Mouse (Mus musculus) limb, embryonic 13.5 days (tissue): ENCODE data around the gene Sdad1. TPM values are rescaled to one million over a fixed set of nuclear protein-coding genes. Genes with fewer than 3 reads are reported as not detected.
"Not testable (repeated sequence)": the region's sequence is repeated elsewhere in the genome, so short reads cannot be mapped to it uniquely, and the experiment has no call there.

Source experiments
- ATAC-seq: fragments of 200-750 bp; cut with Nextera tagmentation; 2 replicates; pipeline ENCODE4 v1.8.0; 2017; ENCODE audit warnings: low read depth, moderate number of reproducible peaks, moderate TSS enrichment; ENCODE audit not compliant: low FRiP score
- H3K27ac ChIP-seq: fragments of 300-500 bp; sonication (generic); 2 replicates; pipeline ENCODE4 v1.5.1; 2015; ENCODE audit warnings: inconsistent platforms, mild to moderate bottlenecking, moderate library complexity
- H3K27me3 ChIP-seq: fragments of 300-500 bp; sonication (generic); 2 replicates; pipeline ENCODE4 v1.6.1; 2015; ENCODE audit warnings: mild to moderate bottlenecking, inconsistent platforms
- H3K36me3 ChIP-seq: fragments of 300-500 bp; sonication (generic); 2 replicates; pipeline ENCODE4 v1.6.1; 2015; ENCODE audit warnings: inconsistent platforms, mild to moderate bottlenecking, moderate library complexity
- H3K4me1 ChIP-seq: fragments of 300-500 bp; sonication (generic); 2 replicates; pipeline ENCODE4 v1.6.1; 2015; ENCODE audit warnings: inconsistent platforms
- H3K4me2 ChIP-seq: fragments of 300-500 bp; sonication (generic); replicated peaks from 2 replicates; pipeline ENCODE4 v1.6.1; 2015; ENCODE audit warnings: inconsistent platforms, mild to moderate bottlenecking, moderate library complexity
- H3K4me3 ChIP-seq: fragments of 300-500 bp; sonication (generic); 2 replicates; pipeline ENCODE4 v1.5.1; 2015; ENCODE audit warnings: moderate library complexity, mild to moderate bottlenecking, inconsistent platforms
- H3K9ac ChIP-seq: fragments of 300-500 bp; sonication (generic); 2 replicates; pipeline ENCODE4 v1.6.1; 2015; ENCODE audit warnings: mild to moderate bottlenecking, inconsistent platforms
- H3K9me3 ChIP-seq: fragments of 300-500 bp; sonication (generic); 2 replicates; pipeline ENCODE4 v1.6.1; 2016; ENCODE audit warnings: inconsistent platforms
- WGBS: fragments of 180-500 bp; shearing (Covaris S2); methylation state at CpG from one replicate; pipeline ENCODE4 v1.1.7; 2015; 5-methylcytosine and 5-hydroxymethylcytosine counted together
- polyA plus RNA-seq: library from polyadenylated mRNA; unstranded; fragments of >200 nt; fragmentation: Nextera tagmentation; extraction: Ambion mirVana; gene quantifications from 2 replicates; pipeline ENCODE4 v1.2.1, GENCODE M21; 2015

Sdad1 gene
- polyA plus RNA-seq = 46.5 and 48.4 TPM in 2 replicates

GRCm38 (mm10) chr5:92309681-92310511 lies at the start of gene Sdad1:
Gene Sdad1 (minus strand): TSS chr5:92310479.
- peaks cover 17% of the 10 kb centered on the region for H3K4me1 ChIP-seq
- H3K9me3 ChIP-seq = no peaks in the 10 kb centered on the region
- peak within 1 kb of the TSS; percentile 81 for H3K4me3 ChIP-seq
- 2% methylated on average over 41 of the region's 41 CpGs for WGBS
- H3K4me2 ChIP-seq = peak within 1 kb of the TSS; percentile 78
- H3K36me3 ChIP-seq = peaks cover 21% of the 10 kb centered on the region
- no peaks in the 10 kb centered on the region for H3K27me3 ChIP-seq
- H3K9ac ChIP-seq = peak within 1 kb of the TSS; percentile 77
- H3K27ac ChIP-seq = 0 out of 2 replicates have a peak within 1 kb of the TSS, but pooled peaks have one; percentile 18
- ATAC-seq = peak; percentile 94

DNA sequence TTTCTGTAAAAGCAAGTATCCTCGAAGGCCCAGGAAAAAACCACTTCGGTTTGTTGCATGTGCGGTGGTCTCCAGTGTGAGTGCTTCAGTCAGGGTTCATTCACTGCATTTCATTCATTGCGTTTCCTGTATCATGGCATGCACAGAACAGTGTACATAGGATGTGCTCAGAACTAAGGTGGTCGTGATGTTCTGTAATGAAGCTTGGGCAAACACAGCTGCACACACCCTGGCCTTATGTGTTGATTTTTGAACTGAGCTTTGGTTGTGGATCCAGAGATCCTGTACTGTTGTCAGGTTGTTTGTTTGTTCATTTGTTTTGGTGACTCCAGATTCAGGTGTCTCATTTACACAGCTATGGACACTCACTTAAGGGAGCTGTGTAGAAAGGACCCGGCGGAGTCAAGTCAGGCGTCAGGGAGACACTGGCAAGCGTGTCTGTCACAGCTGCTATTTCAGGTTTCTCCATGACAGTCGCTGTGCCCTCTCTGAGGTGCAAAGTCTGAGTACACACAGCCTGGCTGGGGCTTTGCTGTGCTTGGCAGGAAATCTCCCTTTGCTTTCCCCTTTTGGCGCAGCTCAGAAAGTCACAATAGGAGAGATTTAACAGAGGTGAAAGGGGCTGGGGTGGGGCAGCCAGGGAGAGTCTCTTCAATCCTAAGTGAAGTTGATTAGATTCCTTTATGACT lies 48.6 kb upstream of the Sdad1 start:
- 84% methylated on average over 11 of the region's 11 CpGs for WGBS
- ATAC-seq = no peak
- no peak overlapping the region for H3K9ac ChIP-seq
- H3K27ac ChIP-seq = no peak overlapping the region
- no peak overlapping the region for H3K4me3 ChIP-seq
- no peaks in the 10 kb centered on the region for H3K9me3 ChIP-seq
- no peak overlapping the region for H3K4me2 ChIP-seq
- H3K27me3 ChIP-seq = no peaks in the 10 kb centered on the region
- no peaks in the 10 kb centered on the region for H3K36me3 ChIP-seq
- no peaks in the 10 kb centered on the region for H3K4me1 ChIP-seq

- H3K9me3 ChIP-seq = no peaks in the 10 kb centered on the region
- H3K4me3 ChIP-seq = no peak overlapping the region
- H3K27ac ChIP-seq = no peak overlapping the region
- H3K4me2 ChIP-seq = no peak overlapping the region
- ATAC-seq = peak; percentile 61
- H3K9ac ChIP-seq = no peak overlapping the region
- no peaks in the 10 kb centered on the region for H3K27me3 ChIP-seq
- H3K4me1 ChIP-seq = peaks cover 5% of the 10 kb centered on the region; the same call in 1 of the 2 replicates
- H3K36me3 ChIP-seq = no peaks in the 10 kb centered on the region
- WGBS = 33% methylated on average over 11 of the region's 12 CpGs
Measured at GRCm38 (mm10) chr5:92358033-92358432, 47.8 kb upstream of the Sdad1 start.

DNA sequence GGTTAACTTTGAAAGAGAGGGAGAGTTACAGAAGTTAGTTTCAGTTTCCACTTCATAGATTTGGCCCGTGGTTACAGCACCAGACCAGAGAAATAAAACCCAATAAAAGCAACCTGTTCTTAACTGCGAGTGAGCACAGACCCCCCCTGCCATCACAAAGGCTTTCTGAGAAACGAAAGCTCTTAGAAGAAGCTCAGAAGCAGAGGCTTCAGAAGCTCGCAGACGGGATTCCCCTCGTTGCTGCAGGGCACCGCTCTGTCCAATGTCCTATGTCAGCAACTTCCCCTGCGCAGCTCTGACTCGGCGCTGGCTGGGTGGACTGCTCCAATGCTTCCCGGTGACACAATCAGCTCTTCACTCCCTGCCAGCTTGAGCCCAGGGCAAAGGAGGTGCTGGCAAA lies 43.2 kb upstream of the Sdad1 start:
- Histone ChIP-seq H3K9me3 (no peaks in the 10 kb centered on the region), H3K27ac (no peak overlapping the region), H3K27me3 (peaks cover under 1% of the 10 kb centered on the region), H3K4me1 (peaks cover 13% of the 10 kb centered on the region), H3K4me2 (peak overlapping the region; percentile 48), H3K36me3 (no peaks in the 10 kb centered on the region), H3K4me3 (peak overlapping the region; percentile 21), H3K9ac (no peak overlapping the region)
- ATAC-seq = no peak
- 43% methylated on average over 11 of the region's 11 CpGs for WGBS

- not testable (repeated sequence) for H3K4me2 ChIP-seq, H3K9ac ChIP-seq, H3K27me3 ChIP-seq, H3K4me3 ChIP-seq, H3K36me3 ChIP-seq, H3K9me3 ChIP-seq, H3K27ac ChIP-seq, ATAC-seq
- peaks cover 16% of the 10 kb centered on the region for H3K4me1 ChIP-seq
- WGBS = 71% methylated on average over 4 of the region's 4 CpGs
Measured at GRCm38 (mm10) chr5:92352716-92353115, 42.4 kb upstream of the Sdad1 start.

DNA sequence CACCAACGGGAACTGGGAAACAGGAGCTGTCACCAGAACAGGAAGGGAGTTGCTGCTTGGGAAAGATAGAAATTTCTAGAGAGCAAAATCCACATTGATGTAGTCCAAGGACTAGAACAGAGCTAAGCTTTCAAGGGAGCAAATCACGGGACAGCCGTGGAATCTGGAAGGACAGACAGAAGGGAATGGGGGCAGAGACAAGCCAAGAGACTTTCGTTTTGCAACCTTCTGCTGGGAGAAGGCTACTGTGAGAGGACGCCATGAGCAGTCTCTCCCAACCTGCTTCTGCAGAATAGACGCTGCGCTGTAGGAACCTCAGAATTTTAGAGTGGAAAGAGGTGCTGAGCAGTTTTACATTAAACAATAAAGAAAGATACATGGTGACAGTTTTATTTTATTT lies 39.5 kb upstream of the Sdad1 start:
- ATAC-seq = no peak
- Histone ChIP-seq H3K4me2 (no peak overlapping the region), H3K27ac (no peak overlapping the region), H3K36me3 (no peaks in the 10 kb centered on the region), H3K4me3 (no peak overlapping the region), H3K4me1 (peaks cover 16% of the 10 kb centered on the region), H3K27me3 (peaks cover 9% of the 10 kb centered on the region), H3K9ac (no peak overlapping the region), H3K9me3 (no peaks in the 10 kb centered on the region)
- 82% methylated on average over 7 of the region's 7 CpGs for WGBS

- Histone ChIP-seq H3K36me3 (no peaks in the 10 kb centered on the region), H3K27ac (no peak within 1 kb of the TSS), H3K4me3 (peak within 1 kb of the TSS; percentile 29), H3K9me3 (no peaks in the 10 kb centered on the region), H3K4me2 (peak within 1 kb of the TSS; percentile 61), H3K27me3 (peaks cover 9% of the 10 kb centered on the region), H3K9ac (no peak within 1 kb of the TSS), H3K4me1 (peaks cover 16% of the 10 kb centered on the region)
- ATAC-seq = no peak
- 16% methylated on average over 14 of the region's 14 CpGs for WGBS
Measured at GRCm38 (mm10) chr5:92348794-92349413, 38.6 kb upstream of the Sdad1 start, which contains the start of gene Cxcl10. Gene Cxcl10 (minus strand): TSS chr5:92348889.

DNA sequence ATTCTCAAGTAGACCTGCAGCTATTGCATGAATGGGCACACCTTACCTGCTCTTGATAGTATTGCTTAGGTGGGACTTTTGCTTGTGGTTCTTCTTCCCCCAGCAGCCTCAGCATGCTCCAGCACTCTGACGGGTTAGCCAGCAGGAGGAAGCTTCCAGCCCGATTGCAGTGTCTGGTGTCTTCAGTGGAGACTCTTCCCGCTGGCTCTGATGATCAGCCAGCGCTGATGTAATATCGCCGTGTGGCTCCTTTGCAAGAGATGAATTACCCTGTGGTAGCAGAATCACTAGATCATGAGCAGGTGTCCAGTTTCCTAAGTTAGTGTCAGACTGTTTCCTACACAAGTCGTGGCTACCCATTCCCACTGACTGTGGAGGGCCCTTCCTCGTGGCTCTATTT lies 34.7 kb upstream of the Sdad1 start:
- H3K9ac ChIP-seq = no peak overlapping the region
- H3K4me1 ChIP-seq = peaks cover 11% of the 10 kb centered on the region; the same call in 1 of the 2 replicates
- no peak overlapping the region for H3K4me3 ChIP-seq
- H3K36me3 ChIP-seq = no peaks in the 10 kb centered on the region
- H3K4me2 ChIP-seq = no peak overlapping the region
- peaks cover 9% of the 10 kb centered on the region for H3K27me3 ChIP-seq
- no peaks in the 10 kb centered on the region for H3K9me3 ChIP-seq
- no peak for ATAC-seq
- no peak overlapping the region for H3K27ac ChIP-seq
- WGBS = 81% methylated on average over 8 of the region's 8 CpGs

DNA sequence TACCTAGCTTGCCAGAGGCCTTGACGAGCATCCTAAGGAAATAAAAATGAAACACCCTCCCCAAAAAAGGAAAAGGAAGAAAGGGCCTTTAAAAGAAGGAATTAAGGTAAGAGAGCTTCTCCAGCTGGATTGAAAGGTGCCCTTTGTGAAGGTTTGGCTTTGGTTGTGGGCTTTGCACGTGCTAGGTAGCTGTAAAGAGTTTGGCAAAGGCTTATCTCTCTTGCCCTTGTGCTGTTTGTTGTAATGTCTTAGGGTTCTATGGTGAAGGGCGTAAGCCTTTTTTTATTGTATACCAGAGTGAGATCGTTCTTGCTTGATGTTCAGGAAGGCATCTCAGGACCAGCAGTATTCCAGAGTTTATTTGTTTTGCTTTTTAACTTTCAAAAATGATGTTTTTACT lies 30.3 kb upstream of the Sdad1 start:
- Histone ChIP-seq H3K4me3 (no peak overlapping the region), H3K27me3 (no peaks in the 10 kb centered on the region), H3K4me1 (no peaks in the 10 kb centered on the region), H3K36me3 (no peaks in the 10 kb centered on the region), H3K4me2 (no peak overlapping the region), H3K9me3 (no peaks in the 10 kb centered on the region), H3K9ac (no peak overlapping the region), H3K27ac (no peak overlapping the region)
- WGBS = 64% methylated on average over 4 of the region's 4 CpGs
- ATAC-seq = no peak

GRCm38 (mm10) chr5:92336743-92337142 lies 26.5 kb upstream of the Sdad1 start:
- Histone ChIP-seq H3K9ac (no peak overlapping the region), H3K27me3 (no peaks in the 10 kb centered on the region), H3K4me3 (no peak overlapping the region), H3K36me3 (no peaks in the 10 kb centered on the region), H3K4me1 (peaks cover 3% of the 10 kb centered on the region), H3K27ac (no peak overlapping the region), H3K4me2 (no peak overlapping the region), H3K9me3 (no peaks in the 10 kb centered on the region)
- ATAC-seq = no peak
- WGBS = 80% methylated on average over 3 of the region's 3 CpGs

DNA sequence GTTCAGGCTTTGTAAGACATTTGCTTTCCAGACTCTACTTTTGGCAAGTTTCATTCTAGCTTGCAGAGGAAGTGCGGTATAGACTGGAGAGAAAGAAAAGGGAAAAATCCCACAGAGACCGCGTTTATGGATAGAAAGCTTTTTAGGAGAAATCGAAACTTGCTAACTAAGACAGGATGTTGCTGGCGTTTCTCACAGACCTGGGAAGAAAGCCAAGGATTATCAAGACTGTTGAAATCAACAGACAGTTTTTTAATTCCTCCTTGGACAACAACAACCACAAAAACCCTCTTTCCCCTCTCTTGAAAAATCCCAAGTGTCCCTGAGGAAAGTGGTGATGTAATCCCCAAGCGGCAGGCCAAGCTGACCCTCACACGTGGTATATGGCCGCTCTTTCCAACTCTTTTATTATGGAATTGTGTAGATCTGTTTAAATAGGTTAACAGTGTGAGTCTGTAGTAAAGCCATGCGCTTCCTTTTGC lies 22.1 kb upstream of the Sdad1 start:
- ATAC-seq = peak; percentile 91
- no peak overlapping the region for H3K4me3 ChIP-seq

More for the DNA sequence above, 22.1 kb upstream of the Sdad1 start:
- Histone ChIP-seq H3K36me3 (no peaks in the 10 kb centered on the region), H3K9me3 (no peaks in the 10 kb centered on the region), H3K27me3 (no peaks in the 10 kb centered on the region), H3K4me2 (no peak overlapping the region), H3K9ac (no peak overlapping the region), H3K4me1 (peaks cover 4% of the 10 kb centered on the region), H3K27ac (no peak overlapping the region; the same call in 1 of the 2 replicates)
- WGBS = 52% methylated on average over 9 of the region's 9 CpGs
